Mouse (Mus musculus) brain, embryonic 18.5 days (tissue): ENCODE measurements around the gene Wdr31.

Experiments used
- DNase-seq: peaks from one replicate; pipeline ENCODE4 v3.0.0-alpha.2; 2012; ENCODE audit warnings: low read depth, low spot score

The Wdr31 gene

GRCm38 (mm10) chr4:62440986-62441385, 29.7 kb downstream of the Wdr31 start:
- no peak for DNase-seq

DNA sequence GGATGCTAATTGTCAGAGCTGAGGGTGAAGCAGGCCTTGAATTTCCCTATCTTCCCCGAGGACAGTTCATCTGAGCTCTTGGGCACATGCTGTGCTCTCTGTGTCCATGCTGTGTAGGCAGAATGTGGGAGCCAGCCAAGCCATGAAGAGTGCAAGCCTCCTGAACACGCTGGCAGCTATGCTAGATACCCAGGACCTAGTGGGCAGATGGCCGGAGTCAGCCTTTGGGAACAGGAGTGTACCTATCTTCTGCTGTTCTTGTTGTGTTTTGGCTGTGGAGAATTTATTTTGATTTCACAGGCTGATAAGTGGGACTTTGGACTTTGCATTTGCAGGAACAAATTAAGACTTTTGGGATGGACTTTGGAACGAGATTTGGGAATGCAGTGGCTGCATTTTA, 30.2 kb downstream of the Wdr31 start:
- no peak for DNase-seq

DNA sequence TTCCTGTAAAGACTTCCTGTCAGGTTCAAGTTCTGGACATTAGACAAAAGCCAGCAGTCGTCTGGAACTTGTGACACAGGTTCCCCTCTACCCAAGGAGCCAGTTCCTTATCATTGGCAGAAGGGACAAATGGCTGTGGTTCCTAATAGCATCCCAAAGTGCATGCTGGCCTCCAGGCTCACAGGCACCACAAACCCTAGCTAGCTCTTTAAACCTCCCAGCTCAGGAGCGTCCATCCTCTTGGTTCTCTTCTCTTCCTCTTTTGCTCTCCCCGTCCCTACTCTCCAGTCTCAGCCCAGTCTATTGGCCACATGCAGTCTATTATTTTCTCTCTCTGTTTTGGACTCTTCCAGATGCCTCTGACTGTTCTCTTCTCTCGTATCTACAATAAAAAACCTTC, 30.9 kb downstream of the Wdr31 start:
- DNase-seq = no peak

GRCm38 (mm10) chr4:62437871-62438270, 32.8 kb downstream of the Wdr31 start:
- no peak for DNase-seq

- no peak for DNase-seq
Measured at GRCm38 (mm10) chr4:62437256-62437778, 33.4 kb downstream of the Wdr31 start.

- DNase-seq = no peak
Measured at GRCm38 (mm10) chr4:62435081-62435480, 35.6 kb downstream of the Wdr31 start, which contains the start of gene Rnf183. Gene Rnf183, minus strand, starts transcription at chr4:62435252.

DNA sequence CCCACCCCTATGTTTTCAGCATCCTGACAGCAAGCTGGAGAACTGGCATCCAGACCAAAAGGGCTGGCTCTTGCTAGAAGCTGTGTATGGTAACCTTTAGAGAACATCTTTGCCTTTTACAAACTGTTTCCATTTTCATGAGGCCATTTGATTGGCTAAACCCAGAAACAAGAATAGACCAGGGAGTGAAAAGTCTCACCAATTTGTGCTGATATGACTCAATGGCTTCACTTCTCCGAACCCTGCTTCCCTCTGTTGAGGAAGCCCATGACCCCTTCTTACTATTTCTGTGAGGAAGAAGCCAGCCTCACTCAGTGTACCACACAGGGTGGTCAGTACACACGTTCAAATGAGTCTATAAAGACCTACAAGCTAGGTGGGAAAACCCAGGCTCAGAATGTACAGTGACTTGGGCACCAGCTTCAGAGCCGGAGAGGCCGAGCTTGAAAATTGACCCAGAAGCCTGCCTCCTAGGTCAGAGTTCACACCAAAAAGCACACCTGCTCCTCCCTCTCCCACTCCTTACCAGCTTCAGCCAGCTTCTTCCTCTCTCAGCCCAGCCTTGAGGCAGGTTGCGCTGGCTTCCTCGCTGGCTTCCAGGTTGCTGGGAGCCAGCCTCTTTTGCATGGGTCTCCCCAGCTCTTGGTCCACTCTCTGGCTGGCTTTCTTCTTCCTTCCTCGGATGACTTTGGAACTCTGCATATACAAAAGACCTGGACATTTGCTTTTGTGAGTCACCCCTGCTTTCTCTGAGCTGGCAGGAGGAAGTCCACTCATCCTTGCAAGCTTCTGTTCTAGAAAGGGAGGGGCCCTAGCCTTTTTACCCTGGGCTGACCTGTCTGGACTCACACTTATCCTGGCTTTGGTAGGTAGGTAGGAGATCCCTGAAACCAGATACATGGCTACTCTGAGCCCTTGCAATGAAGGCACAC, 36.5 kb downstream of the Wdr31 start:
- no peak for DNase-seq

DNA sequence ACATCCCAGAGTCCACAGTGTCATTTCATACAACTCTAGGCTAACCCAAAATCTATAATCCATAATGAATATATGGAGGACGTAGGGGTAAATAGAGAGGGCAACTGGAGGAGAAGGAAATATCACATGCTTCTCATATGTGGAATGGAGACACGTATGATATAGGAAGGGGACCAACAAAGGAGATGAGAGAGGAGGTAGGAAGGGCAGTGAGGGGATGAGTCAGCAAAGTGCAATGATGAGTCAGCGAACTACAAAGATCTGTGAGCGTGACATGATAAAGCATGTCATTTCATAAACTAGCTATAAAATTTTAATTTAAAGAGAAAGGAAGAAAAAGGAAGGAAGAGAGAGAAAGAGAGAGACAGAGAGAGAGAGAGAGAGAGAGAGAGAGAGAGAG, 39.2 kb downstream of the Wdr31 start:
- no peak for DNase-seq

DNA sequence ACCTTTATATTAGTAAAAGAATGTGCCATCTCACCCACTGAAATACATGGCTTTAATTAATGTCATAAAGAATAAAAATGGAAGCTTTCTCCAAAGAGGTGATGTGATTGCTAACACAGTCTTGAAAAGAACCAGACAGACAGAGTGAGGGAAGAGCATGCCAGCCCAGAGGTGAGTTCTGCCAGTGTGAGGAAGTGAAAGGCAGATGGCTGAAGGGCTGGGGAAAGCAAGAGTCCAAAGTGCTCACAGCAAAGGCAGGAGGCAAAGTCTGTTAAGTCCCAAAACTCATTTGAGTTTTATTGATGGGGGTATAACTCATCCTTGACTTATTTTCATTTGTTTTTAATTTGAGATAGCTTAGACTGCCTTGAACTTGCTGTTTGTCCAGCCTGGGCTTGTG, 40.0 kb downstream of the Wdr31 start:
- no peak for DNase-seq

- DNase-seq = no peak
Measured at GRCm38 (mm10) chr4:62429616-62430015, 41.1 kb downstream of the Wdr31 start.

GRCm38 (mm10) chr4:62427978-62428758, 42.5 kb downstream of the Wdr31 start:
- no peak for DNase-seq

DNA sequence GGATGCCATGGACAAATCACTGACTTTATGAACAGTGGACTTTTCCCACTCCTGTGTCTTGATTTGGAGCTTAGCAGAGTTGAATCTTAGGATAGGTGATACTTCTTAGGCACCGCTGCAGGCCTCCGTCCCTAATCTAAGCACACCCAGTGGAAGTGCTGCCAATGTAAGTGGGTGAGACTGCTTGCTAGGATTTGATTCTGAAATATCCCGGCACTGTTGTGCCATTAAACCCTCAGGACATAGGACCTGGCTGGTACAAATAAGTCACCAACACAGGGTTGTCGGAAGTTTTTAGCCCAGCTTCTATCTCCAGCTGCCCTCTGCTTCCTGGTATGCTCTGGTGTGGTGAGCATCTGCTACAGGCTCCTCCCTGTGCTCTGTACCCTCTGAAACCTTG, 44.8 kb downstream of the Wdr31 start:
- DNase-seq = no peak

DNA sequence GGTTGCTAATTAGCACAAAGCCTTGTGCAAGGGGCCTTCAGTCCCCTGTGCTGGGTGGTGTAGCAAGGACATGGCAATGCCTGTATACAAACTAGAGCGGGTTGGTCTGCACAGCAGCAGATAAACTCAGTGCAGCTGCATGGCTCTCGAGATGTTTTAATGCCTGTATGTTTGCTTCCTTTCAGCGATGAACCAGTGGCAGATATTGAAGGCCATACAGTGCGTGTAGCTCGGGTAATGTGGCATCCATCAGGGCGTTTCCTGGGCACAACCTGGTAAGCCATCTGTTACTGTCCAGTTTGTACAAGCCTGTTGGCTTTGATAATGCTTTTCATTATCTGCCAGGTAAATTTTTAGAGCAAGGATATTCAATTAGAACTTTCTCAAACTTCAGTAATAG, 51.6 kb downstream of the Wdr31 start:
- DNase-seq = no peak

DNA sequence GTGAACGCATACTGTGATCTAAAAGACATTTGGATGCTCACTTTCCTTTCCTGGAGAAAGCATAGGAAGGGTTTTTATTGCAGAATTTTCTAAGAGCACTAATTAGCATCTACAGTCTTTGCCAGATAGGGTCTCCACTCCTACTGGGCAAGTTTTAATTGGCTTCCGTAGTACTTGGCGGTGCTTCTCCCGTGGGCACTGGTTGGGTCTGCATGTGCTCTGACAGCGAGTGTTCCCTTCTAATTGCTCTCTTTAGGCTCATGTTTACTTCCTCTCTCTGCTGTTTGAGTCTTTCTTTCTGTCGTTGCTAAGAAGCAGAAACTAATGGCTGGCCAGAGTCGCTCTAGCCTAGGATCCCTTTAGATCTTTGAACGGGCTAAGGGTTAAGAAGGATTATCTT, 52.2 kb downstream of the Wdr31 start:
- no peak for DNase-seq

DNA sequence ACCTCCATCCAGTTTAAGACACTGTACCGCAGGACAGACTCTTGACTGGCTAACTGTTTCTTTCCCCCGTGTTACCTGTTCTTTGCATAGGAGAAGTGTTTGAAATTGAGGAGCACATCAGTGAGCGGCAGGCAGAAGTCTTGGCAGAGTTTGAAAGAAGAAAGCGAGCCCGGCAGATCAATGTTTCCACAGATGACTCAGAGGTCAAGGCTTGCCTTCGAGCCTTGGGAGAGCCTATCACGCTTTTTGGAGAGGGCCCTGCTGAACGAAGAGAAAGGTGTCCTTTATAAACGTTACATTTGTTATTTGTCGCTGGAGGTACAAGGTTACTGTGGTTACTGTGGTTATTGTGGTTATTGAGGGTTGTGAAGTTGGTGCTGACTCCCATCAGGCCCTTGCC, 59.1 kb downstream of the Wdr31 start:
- DNase-seq = no peak

GRCm38 (mm10) chr4:62410325-62410724, 60.4 kb downstream of the Wdr31 start:
- no peak for DNase-seq

DNA sequence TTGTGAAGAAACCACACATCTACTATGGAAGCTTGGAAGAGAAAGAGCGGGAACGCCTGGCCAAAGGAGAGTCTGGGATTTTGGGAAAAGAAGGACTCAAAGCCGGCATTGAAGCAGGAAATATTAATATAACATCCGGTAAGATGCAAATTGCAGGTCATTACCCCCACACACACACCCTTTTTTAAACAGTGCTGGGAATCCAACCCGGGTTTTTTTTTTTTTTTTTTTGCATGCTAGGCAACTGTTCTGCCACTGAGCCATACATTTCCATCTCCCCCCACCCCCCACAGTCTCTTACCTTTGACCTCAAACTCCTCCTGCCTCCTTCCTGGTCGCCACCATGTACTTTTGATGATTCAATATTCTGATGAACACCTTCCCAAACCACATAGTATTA, 61.1 kb downstream of the Wdr31 start:
- DNase-seq = no peak

DNA sequence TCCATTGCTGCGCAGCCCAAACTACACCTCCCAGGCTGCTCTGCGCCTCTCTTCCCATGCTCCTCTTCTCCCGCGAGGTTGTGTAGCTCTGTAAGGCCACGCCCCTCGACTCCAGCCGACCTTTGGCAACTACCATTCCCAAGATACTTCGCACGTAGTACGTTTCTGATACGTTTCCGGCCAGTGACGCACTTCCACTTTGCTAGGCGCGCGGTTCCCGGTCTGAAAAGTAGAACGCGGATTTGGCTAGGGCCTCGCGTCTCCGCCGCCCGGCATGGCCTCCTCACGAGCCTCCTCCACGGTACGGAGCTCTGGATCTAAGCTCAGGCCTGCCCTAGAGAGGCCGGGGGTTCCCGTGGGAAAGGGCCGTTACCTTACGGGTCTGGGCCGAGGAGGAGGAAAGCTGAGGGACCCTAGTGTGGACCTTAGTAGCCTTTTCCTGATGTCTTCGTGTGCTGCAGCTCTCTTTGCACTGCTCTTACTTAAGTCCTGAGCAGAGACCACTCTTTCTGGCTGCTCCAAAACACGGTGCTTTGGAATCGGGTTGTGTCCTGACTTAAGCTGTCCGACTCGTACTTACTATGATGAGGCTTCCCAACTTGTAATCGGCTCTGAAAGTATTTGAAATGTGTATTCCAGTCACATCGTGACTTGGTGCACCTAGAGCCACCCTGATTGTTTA, 62.0 kb downstream of the Wdr31 start, which contains the start of the genes Cdc26 and Prpf4:
TSS of gene Cdc26 (minus strand) at position 42 of the 682 bp plus-strand sequence.
TSS of gene Prpf4 (plus strand) at position 197 of the 682 bp plus-strand sequence.
- DNase-seq = peak; percentile 98

DNA sequence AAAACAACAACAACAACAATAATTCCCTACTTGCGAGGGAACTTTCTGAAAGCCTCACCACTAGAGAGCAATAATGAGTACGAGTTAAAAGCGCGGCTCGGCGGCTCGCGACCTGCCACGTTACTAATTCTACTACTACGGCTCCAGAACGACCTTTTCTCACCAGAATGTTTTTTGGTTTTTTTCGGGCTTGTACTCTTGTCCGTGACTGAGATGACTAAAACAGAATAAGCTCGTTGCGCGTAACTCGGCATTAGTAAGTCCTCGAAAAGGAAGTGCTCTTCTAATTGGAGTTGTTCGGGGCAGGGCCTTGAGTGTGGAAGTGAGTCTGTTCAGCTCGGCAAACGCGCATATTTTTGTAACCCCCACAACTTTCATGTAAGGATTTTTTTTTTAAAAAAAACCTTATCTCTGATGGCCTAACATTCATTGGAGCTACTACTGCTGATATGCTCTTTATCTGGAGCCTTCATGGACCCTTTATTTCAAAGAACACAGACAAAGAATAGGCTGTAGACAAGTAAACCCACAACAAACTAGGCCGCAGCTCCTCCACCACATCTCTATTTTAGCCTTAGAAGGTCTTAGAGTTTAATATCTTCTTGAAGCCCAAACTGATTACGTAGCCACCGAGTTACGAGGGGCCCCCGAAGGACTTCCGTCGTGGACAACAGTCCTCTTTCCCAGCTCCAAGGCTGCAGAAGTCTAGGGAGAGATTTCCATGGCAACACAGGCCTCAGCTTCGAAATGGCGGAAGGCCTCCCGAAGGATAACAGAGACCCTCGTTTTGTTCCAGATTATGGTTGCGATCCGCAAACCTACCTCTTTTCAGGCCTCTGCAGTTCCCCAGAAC, 62.7 kb downstream of the Wdr31 start:
- DNase-seq = peak; percentile 36

- DNase-seq = no peak
Measured at GRCm38 (mm10) chr4:62406133-62406532, 64.6 kb downstream of the Wdr31 start.

DNA sequence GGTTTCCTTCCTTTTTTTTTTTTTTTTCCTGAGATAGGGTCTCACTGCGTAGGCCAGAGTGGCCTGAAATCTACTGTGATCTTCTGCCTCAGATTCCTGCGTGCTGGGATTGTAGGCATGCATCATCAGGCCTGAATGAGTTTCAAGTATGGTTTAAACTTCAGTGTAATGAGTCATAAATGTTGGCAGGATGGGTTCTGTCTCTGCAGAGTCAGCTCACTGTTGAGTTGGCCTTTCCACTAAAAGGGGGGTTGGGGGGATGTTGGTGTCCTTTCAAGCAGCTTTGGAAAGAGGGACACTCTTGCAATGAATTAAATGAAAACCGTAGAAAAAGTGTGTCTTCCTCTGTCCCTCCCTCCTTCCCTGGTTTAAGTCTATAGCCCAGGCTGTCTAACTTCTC, 71.7 kb downstream of the Wdr31 start:
- no peak for DNase-seq
